Mouse (Mus musculus) embryonic facial prominence, embryonic 11.5 days (tissue): Measurements from ENCODE around the gene Rnf212b. TPM values are rescaled to one million over a fixed set of nuclear protein-coding genes. Genes with fewer than 3 reads are reported as not detected.
A peak's percentile ranks its signal among the peaks of the same experiment; 100 is the strongest.

ENCODE experiments used
- ATAC-seq: fragments of 200-750 bp; cut with Nextera tagmentation; replicated peaks from 2 replicates; pipeline ENCODE4 v1.8.0; 2017; ENCODE audit warnings: low read depth; ENCODE audit not compliant: insufficient number of reproducible peaks, low FRiP score, low TSS enrichment
- DNase-seq: peaks from one replicate; pipeline ENCODE4 v3.0.0-alpha.2; 2015; ENCODE audit warnings: low spot score
- H3K27ac ChIP-seq: fragments of 300-500 bp; sonication (generic); replicated peaks from 2 replicates; pipeline ENCODE4 v1.5.1; 2014; ENCODE audit warnings: mild to moderate bottlenecking, low read depth, low read length, control low read depth
- H3K27me3 ChIP-seq: fragments of 300-500 bp; sonication (generic); 2 replicates; pipeline ENCODE4 v1.6.1; 2014; ENCODE audit warnings: mild to moderate bottlenecking, low read length, moderate library complexity, mixed read lengths; ENCODE audit not compliant: control insufficient read depth, insufficient read depth
- H3K36me3 ChIP-seq: fragments of 300-500 bp; sonication (generic); replicated peaks from 2 replicates; pipeline ENCODE4 v1.6.1; 2014; ENCODE audit warnings: low read depth, mild to moderate bottlenecking, low read length, moderate library complexity, mixed read lengths; ENCODE audit not compliant: control insufficient read depth, insufficient read depth
- H3K4me1 ChIP-seq: fragments of 300-500 bp; sonication (generic); 2 replicates; pipeline ENCODE4 v1.6.1; 2014; ENCODE audit warnings: low read length, mixed read lengths; ENCODE audit not compliant: control insufficient read depth, insufficient read depth
- H3K4me2 ChIP-seq: fragments of 300-500 bp; sonication (generic); 2 replicates; pipeline ENCODE4 v1.6.1; 2014; ENCODE audit warnings: low read depth, mild to moderate bottlenecking, control low read depth, low read length, moderate library complexity
- H3K4me3 ChIP-seq: fragments of 300-500 bp; sonication (generic); 2 replicates; pipeline ENCODE4 v1.5.1; 2014; ENCODE audit warnings: low read depth, low read length, control low read depth
- H3K9ac ChIP-seq: fragments of 300-500 bp; sonication (generic); replicated peaks from 2 replicates; pipeline ENCODE4 v1.6.1; 2014; ENCODE audit warnings: mild to moderate bottlenecking, control low read depth, low read length
- H3K9me3 ChIP-seq: fragments of 300-500 bp; sonication (generic); replicated peaks from 2 replicates; pipeline ENCODE4 v1.6.1; 2016; ENCODE audit warnings: mild to moderate bottlenecking, low read length, inconsistent platforms, mixed read lengths; ENCODE audit not compliant: control insufficient read depth
- WGBS: fragments of 180-500 bp; shearing (Covaris S2); extraction: QIAGEN DNeasy Blood & Tissue Kit; methylation state at CpG from one replicate; pipeline ENCODE4 v1.1.7; 2014; 5-methylcytosine and 5-hydroxymethylcytosine counted together
- polyA plus RNA-seq: library from polyadenylated mRNA; unstranded; fragments of >200 nt; fragmentation: Nextera tagmentation; extraction: Ambion mirVana; gene quantifications from 2 replicates; pipeline ENCODE4 v1.2.1, GENCODE M21; 2014

Gene Rnf212b
- polyA plus RNA-seq, 1 experiment from 2014 or later: not detected

- Histone ChIP-seq H3K4me2 (no peak overlapping the region), H3K27me3 (no peaks in the 10 kb centered on the region), H3K9ac (no peak overlapping the region), H3K27ac (no peak overlapping the region), H3K4me1 (no peaks in the 10 kb centered on the region), H3K9me3 (no peaks in the 10 kb centered on the region), H3K36me3 (no peaks in the 10 kb centered on the region), H3K4me3 (no peak overlapping the region)
- no peak for ATAC-seq
- WGBS: 94% methylated on average over 3 of the region's 3 CpGs
- DNase-seq: no peak
These were observed 41.8 kb downstream of the Rnf212b start for GRCm38 (mm10) chr14:54855726-54856125.

DNA sequence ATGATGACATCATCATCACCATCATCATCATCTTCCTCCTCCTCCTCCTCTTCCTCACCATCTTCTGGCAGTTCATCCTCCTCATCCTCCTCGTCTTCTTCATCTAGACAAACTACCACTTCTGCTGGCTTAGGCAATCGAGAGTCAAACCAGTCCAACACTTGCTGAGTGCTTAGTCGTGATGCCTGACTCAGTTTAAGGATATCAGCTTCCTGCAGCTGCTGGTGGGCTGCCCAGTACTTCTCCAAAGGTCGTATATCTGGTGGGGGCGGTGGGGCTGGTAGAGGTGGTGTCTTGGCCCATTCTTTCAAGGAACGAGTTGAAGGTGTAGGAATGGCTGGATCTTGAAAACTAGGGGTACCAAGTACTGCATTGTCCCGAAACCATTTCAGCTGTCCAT is 42.8 kb downstream of the Rnf212b start:
- Histone ChIP-seq H3K9me3 (no peaks in the 10 kb centered on the region), H3K4me1 (no peaks in the 10 kb centered on the region), H3K4me3 (no peak overlapping the region), H3K27me3 (no peaks in the 10 kb centered on the region), H3K36me3 (no peaks in the 10 kb centered on the region), H3K9ac (no peak overlapping the region), H3K4me2 (no peak overlapping the region), H3K27ac (no peak overlapping the region)
- ATAC-seq: no peak
- 85% methylated on average over 7 of the region's 7 CpGs for WGBS
- DNase-seq: no peak

GRCm38 (mm10) chr14:54857891-54858290 is 44.0 kb downstream of the Rnf212b start:
- Histone ChIP-seq H3K9me3 (no peaks in the 10 kb centered on the region), H3K27ac (no peak overlapping the region), H3K4me2 (no peak overlapping the region), H3K27me3 (no peaks in the 10 kb centered on the region), H3K36me3 (no peaks in the 10 kb centered on the region), H3K4me1 (no peaks in the 10 kb centered on the region), H3K9ac (no peak overlapping the region), H3K4me3 (no peak overlapping the region)
- ATAC-seq (no peak), DNase-seq (no peak)
- 93% methylated on average over 9 of the region's 9 CpGs for WGBS

GRCm38 (mm10) chr14:54860511-54860910 is 46.6 kb downstream of the Rnf212b start:
- Histone ChIP-seq H3K9me3 (no peaks in the 10 kb centered on the region), H3K27me3 (no peaks in the 10 kb centered on the region), H3K4me2 (no peak overlapping the region), H3K4me3 (no peak overlapping the region), H3K27ac (no peak overlapping the region), H3K4me1 (no peaks in the 10 kb centered on the region), H3K9ac (no peak overlapping the region), H3K36me3 (no peaks in the 10 kb centered on the region)
- no peak for ATAC-seq
- 47% methylated on average over 2 of the region's 2 CpGs for WGBS
- DNase-seq: peak; percentile 64

DNA sequence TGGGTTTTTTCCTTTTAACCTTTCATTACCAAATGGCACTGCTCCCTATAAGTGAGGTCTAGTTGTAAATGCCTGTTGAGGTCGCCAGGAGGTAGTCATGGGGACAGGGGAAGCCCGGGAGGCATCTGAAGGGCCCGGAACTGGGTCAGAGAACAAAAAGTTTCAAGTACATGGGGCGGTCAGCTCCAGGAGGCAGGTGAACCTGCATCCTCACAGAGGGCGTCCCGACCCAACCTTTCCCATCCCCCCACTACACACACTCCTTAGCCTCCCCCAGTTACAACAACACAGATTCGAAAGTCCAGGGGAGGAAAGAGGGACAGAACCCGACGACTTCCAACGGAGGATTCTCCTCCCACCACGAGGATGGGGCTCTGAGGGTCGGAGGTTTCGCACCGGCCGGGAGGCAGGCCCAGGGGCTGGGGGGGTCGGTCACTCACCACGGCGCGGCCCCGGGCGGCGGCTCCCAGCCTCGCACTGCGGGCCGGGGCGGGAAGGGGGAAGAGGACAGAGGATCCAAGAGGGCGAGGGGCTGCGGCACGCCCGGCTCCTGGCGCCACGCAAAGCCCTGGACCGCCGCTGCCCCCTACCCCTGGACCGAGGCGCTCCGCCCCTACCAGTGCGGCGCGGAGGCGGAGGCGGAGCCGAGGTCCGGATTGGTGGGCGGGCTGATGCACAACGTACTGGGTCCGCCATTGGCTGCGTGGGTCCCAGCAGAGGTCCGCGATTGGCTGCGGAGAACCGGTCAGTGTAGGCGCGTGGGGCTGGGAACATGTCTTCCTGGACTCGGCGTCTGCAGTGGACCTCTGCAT is 49.8 kb downstream of the Rnf212b start:
- H3K36me3 ChIP-seq: no peaks in the 10 kb centered on the region
- peak; percentile 100 for ATAC-seq
- under 1% methylated on average over 46 of the region's 56 CpGs for WGBS

DNA sequence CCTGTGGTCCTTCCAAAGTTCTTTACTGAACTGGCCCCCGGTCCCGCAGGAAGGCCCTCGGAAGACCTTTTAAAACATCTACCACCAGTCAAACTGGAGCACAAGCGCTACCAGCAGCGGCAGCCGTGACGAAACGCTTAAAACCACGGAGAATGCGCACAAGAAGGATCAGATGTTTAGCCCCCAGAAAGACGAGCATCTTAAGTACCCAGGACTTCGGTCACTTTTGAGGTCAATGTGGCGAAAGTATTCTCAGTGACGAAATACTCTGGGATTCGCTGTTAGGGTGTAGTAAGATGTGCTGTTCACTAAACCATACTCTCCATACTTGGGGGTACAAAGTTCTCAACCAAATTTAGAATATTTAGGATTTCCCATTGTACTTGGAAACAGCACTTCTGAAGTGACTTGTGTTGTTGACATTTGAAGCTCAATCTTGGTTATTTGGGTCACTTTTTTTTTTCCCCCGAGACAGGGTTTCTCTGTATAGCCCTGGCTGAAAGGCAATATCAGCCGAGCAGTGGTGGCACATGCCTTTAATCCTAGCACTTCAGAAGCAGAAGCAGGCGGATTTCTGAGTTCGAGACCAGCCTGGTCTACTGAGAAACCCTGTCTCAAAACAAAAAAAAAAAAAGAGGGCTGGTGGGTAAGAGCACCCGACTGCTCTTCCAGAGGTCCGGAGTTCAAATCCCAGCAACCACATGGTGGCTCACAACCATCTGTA is 50.5 kb downstream of the Rnf212b start:
- ATAC-seq (no peak; the same call in 1 of the 2 replicates), DNase-seq (no peak)
- Histone ChIP-seq H3K4me2 (peak overlapping the region; percentile 61), H3K9ac (peak overlapping the region; percentile 93), H3K9me3 (no peaks in the 10 kb centered on the region), H3K36me3 (no peaks in the 10 kb centered on the region), H3K4me3 (peak overlapping the region; percentile 81), H3K27me3 (no peaks in the 10 kb centered on the region), H3K27ac (no peak overlapping the region), H3K4me1 (no peaks in the 10 kb centered on the region)
- WGBS: 16% methylated on average over 21 of the region's 21 CpGs

More for the DNA sequence above, 49.8 kb downstream of the Rnf212b start:
- H3K27me3 ChIP-seq: no peaks in the 10 kb centered on the region
- peak overlapping the region; percentile 93 for H3K9ac ChIP-seq
- peak overlapping the region; percentile 62; the same call in 1 of the 2 replicates for H3K27ac ChIP-seq
- H3K9me3 ChIP-seq: no peaks in the 10 kb centered on the region
- no peaks in the 10 kb centered on the region for H3K4me1 ChIP-seq
- peak overlapping the region; percentile 61 for H3K4me2 ChIP-seq
- DNase-seq: peak; percentile 96
- H3K4me3 ChIP-seq: peak overlapping the region; percentile 81

DNA sequence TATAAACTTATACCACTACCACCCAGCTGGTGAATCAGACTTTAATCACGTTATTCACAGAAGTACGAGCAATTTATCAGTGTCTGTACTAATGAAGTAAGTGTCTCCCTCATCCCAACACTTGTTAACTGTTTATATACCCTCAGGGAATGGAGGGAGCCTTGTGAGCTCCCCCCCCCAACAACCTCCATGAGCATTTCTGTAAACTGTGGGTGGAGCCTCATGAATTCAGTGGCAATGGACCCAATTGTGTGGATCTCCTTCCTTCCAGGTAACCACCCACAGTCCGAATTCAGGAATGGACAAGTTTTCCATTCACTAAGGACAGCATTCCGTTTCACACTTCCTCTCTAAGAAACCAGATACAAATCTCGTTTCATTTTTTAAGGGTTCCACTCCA is 51.7 kb downstream of the Rnf212b start:
- Histone ChIP-seq H3K36me3 (no peaks in the 10 kb centered on the region), H3K27me3 (no peaks in the 10 kb centered on the region), H3K27ac (no peak overlapping the region), H3K4me2 (no peak overlapping the region), H3K9ac (no peak overlapping the region), H3K4me1 (no peaks in the 10 kb centered on the region), H3K4me3 (no peak overlapping the region), H3K9me3 (no peaks in the 10 kb centered on the region)
- DNase-seq (no peak), ATAC-seq (no peak)
- 88% methylated on average over 5 of the region's 5 CpGs for WGBS

DNA sequence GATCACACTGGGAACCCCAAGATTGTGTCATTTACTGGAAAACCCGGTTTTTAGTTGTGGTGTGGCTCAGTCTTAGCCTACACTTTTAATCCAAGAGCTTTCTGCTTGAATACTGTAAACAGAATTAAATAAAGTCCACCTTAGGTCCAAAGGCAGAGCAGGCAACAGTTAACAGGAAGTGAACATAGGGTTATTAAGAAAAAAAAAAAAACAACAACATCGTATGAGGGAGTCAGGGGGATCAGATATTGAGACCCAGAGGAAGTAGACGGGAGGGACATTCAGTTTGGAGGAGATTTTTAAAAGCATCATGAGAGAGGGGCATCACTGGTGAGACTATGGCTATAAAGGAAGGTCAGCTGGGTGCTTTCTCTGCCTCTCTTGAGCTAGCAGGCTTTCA is 52.3 kb downstream of the Rnf212b start:
- no peaks in the 10 kb centered on the region for H3K9me3 ChIP-seq
- 50% methylated on average over 3 of the region's 3 CpGs for WGBS
- no peaks in the 10 kb centered on the region for H3K4me1 ChIP-seq
- H3K36me3 ChIP-seq: no peaks in the 10 kb centered on the region
- ATAC-seq (no peak), DNase-seq (no peak)
- no peak overlapping the region for H3K4me3 ChIP-seq
- H3K9ac ChIP-seq: no peak overlapping the region
- no peaks in the 10 kb centered on the region for H3K27me3 ChIP-seq
- H3K4me2 ChIP-seq: no peak overlapping the region
- H3K27ac ChIP-seq: no peak overlapping the region
